Mouse (Mus musculus) B cell, adult 2 months (primary cell): ENCODE measurements around the gene Pkdcc.

Experiments used
- DNase-seq, 2 experiments: peaks; one replicate each; pipeline ENCODE4 v3.0.0; 2022

Gene Pkdcc

GRCm38 (mm10) chr17:83214674-83215528 is at the start of gene Pkdcc:
Gene Pkdcc (plus strand): TSS chr17:83215292.
- peak; percentile 37 to 42 for DNase-seq

- no peak for DNase-seq
Measured at GRCm38 (mm10) chr17:83166195-83166594, 48.9 kb upstream of the Pkdcc start.

GRCm38 (mm10) chr17:83176146-83176545 is 38.9 kb upstream of the Pkdcc start:
- DNase-seq = no peak

- DNase-seq = no peak
Measured at GRCm38 (mm10) chr17:83178483-83179150, 36.5 kb upstream of the Pkdcc start.

GRCm38 (mm10) chr17:83179151-83179531 is 36.0 kb upstream of the Pkdcc start:
- no peak for DNase-seq

GRCm38 (mm10) chr17:83179569-83179968 is 35.5 kb upstream of the Pkdcc start:
- no peak for DNase-seq

GRCm38 (mm10) chr17:83181086-83181485 is 34.0 kb upstream of the Pkdcc start:
- no peak for DNase-seq

GRCm38 (mm10) chr17:83181592-83181991 is 33.5 kb upstream of the Pkdcc start:
- no peak for DNase-seq

GRCm38 (mm10) chr17:83182061-83182664 is 32.9 kb upstream of the Pkdcc start:
- DNase-seq = no peak

- no peak for DNase-seq
Measured at GRCm38 (mm10) chr17:83182780-83183179, 32.3 kb upstream of the Pkdcc start.

- DNase-seq = no peak
Measured at GRCm38 (mm10) chr17:83187751-83188565, 27.1 kb upstream of the Pkdcc start.

- no peak for DNase-seq
Measured at GRCm38 (mm10) chr17:83190810-83191209, 24.3 kb upstream of the Pkdcc start.

- no peak for DNase-seq
Measured at GRCm38 (mm10) chr17:83194491-83194890, 20.6 kb upstream of the Pkdcc start.

- DNase-seq = no peak
Measured at GRCm38 (mm10) chr17:83197361-83197923, 17.6 kb upstream of the Pkdcc start.

GRCm38 (mm10) chr17:83200469-83200868 is 14.6 kb upstream of the Pkdcc start:
- no peak for DNase-seq

- no peak for DNase-seq
Measured at GRCm38 (mm10) chr17:83201257-83201656, 13.8 kb upstream of the Pkdcc start.

GRCm38 (mm10) chr17:83203692-83204383 is 11.3 kb upstream of the Pkdcc start:
- DNase-seq = no peak

GRCm38 (mm10) chr17:83207296-83207695 is 7.8 kb upstream of the Pkdcc start:
- DNase-seq = no peak

- no peak for DNase-seq
Measured at GRCm38 (mm10) chr17:83208455-83208854, 6.6 kb upstream of the Pkdcc start.

- no peak for DNase-seq
Measured at GRCm38 (mm10) chr17:83210531-83210930, 4.6 kb upstream of the Pkdcc start.

GRCm38 (mm10) chr17:83211196-83211595 is 3.9 kb upstream of the Pkdcc start:
- DNase-seq = no peak

- no peak for DNase-seq
Measured at GRCm38 (mm10) chr17:83212422-83212821, 2.7 kb upstream of the Pkdcc start.
